Mouse (Mus musculus) hindbrain, embryonic 13.5 days (tissue): ENCODE results near the gene Cpeb3. TPM values are rescaled to one million over a fixed set of nuclear protein-coding genes. Genes with fewer than 3 reads are reported as not detected.

ENCODE experiments used
- ATAC-seq: fragments of 200-750 bp; cut with Nextera tagmentation; 2 replicates; pipeline ENCODE4 v1.8.0; 2017; ENCODE audit warnings: moderate TSS enrichment; ENCODE audit not compliant: low FRiP score
- H3K27ac ChIP-seq: fragments of 300-500 bp; sonication (generic); 2 replicates; pipeline ENCODE4 v1.5.1; 2015; ENCODE audit warnings: inconsistent platforms, mild to moderate bottlenecking, moderate library complexity
- H3K27me3 ChIP-seq: fragments of 300-500 bp; sonication (generic); 2 replicates; pipeline ENCODE4 v1.6.1; 2015; ENCODE audit warnings: mild to moderate bottlenecking, inconsistent platforms
- H3K36me3 ChIP-seq: fragments of 300-500 bp; sonication (generic); 2 replicates; pipeline ENCODE4 v1.6.1; 2015; ENCODE audit warnings: mild to moderate bottlenecking, inconsistent platforms
- H3K4me1 ChIP-seq: fragments of 300-500 bp; sonication (generic); replicated peaks from 2 replicates; pipeline ENCODE4 v1.6.1; 2015; ENCODE audit warnings: inconsistent platforms
- H3K4me2 ChIP-seq: fragments of 300-500 bp; sonication (generic); 2 replicates; pipeline ENCODE4 v1.6.1; 2015; ENCODE audit warnings: inconsistent platforms, mild to moderate bottlenecking, moderate library complexity
- H3K4me3 ChIP-seq: fragments of 300-500 bp; sonication (generic); 2 replicates; pipeline ENCODE4 v1.5.1; 2015; ENCODE audit warnings: mild to moderate bottlenecking, inconsistent platforms
- H3K9ac ChIP-seq: fragments of 300-500 bp; sonication (generic); 2 replicates; pipeline ENCODE4 v1.6.1; 2015; ENCODE audit warnings: mild to moderate bottlenecking, inconsistent platforms
- H3K9me3 ChIP-seq: fragments of 300-500 bp; sonication (generic); 2 replicates; pipeline ENCODE4 v1.6.1; 2016; ENCODE audit warnings: inconsistent platforms
- WGBS: fragments of 180-500 bp; shearing (Covaris S2); methylation state at CpG from one replicate; pipeline ENCODE4 v1.1.7; 2015; 5-methylcytosine and 5-hydroxymethylcytosine counted together
- polyA plus RNA-seq: library from polyadenylated mRNA; unstranded; fragments of >200 nt; fragmentation: Nextera tagmentation; extraction: Ambion mirVana; gene quantifications from 2 replicates; pipeline ENCODE4 v1.2.1, GENCODE M21; 2015

Cpeb3 gene
- polyA plus RNA-seq, 1 experiment from 2014 or later = 11.4 TPM

DNA sequence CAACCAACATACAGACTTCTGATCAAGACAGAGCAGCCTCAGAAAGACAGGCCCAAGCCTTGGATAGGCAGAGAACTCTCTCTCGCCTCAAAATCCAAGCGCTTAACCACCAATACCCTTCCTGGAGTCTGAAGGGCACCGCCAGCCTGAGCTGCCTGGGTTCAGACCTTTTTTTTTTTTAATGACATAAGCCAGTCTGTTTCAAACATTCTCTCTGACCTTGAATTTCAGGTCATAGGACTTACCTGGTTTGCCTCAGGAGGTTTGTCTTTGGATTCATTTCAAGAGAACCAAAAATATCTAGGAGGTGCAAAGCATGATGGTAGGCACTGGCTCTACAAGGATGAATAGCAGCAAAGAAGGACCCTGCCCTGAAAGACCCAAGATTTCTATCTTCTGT is 134.1 kb downstream of the Cpeb3 start:
- H3K4me1 ChIP-seq = 0 out of 2 replicates have a peak, but pooled peaks cover 3% of the 10 kb centered on the region
- H3K9ac ChIP-seq = no peak overlapping the region
- no peaks in the 10 kb centered on the region for H3K27me3 ChIP-seq
- no peak for ATAC-seq
- no peak overlapping the region for H3K4me2 ChIP-seq
- H3K4me3 ChIP-seq = no peak overlapping the region
- WGBS = 95% methylated on average over 3 of the region's 3 CpGs
- no peaks in the 10 kb centered on the region for H3K9me3 ChIP-seq
- H3K27ac ChIP-seq = no peak overlapping the region
- peaks cover 2% of the 10 kb centered on the region; the same call in 1 of the 2 replicates for H3K36me3 ChIP-seq

GRCm38 (mm10) chr19:37072871-37073629 is 135.4 kb downstream of the Cpeb3 start:
- Histone ChIP-seq H3K27me3 (no peaks in the 10 kb centered on the region), H3K4me2 (no peak overlapping the region), H3K4me1 (0 out of 2 replicates have a peak, but pooled peaks cover 3% of the 10 kb centered on the region), H3K9ac (no peak overlapping the region), H3K36me3 (peaks cover 2% of the 10 kb centered on the region; the same call in 1 of the 2 replicates), H3K4me3 (no peak overlapping the region), H3K9me3 (no peaks in the 10 kb centered on the region), H3K27ac (peak overlapping the region; percentile 30; the same call in 1 of the 2 replicates)
- WGBS = 58% methylated on average over 5 of the region's 5 CpGs
- no peak for ATAC-seq

DNA sequence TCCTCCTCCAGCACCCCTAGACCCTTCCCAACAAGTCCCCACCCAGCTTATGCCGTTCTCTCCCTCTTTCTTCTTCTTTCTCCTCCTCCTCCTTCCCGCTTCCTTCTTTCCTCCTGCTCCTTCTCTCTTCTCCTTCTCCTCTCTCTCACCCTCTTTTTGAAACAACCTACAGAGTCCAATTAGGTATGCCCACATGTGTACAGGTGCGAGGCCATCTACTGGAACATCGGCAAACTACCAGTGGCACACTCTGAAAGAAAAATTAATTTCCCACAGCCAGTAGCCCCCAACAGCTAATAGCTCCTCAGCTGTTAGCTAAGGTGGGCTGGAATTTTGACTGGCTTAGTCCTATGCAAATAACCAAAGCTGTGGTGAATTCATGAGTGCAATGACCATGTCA is 139.2 kb downstream of the Cpeb3 start:
- Histone ChIP-seq H3K27me3 (no peaks in the 10 kb centered on the region), H3K4me2 (no peak overlapping the region), H3K4me1 (0 out of 2 replicates have a peak, but pooled peaks cover 3% of the 10 kb centered on the region), H3K9ac (no peak overlapping the region), H3K9me3 (no peaks in the 10 kb centered on the region), H3K36me3 (no peaks in the 10 kb centered on the region), H3K4me3 (no peak overlapping the region), H3K27ac (no peak overlapping the region)
- ATAC-seq = no peak
- WGBS = 89% methylated on average over 4 of the region's 4 CpGs

DNA sequence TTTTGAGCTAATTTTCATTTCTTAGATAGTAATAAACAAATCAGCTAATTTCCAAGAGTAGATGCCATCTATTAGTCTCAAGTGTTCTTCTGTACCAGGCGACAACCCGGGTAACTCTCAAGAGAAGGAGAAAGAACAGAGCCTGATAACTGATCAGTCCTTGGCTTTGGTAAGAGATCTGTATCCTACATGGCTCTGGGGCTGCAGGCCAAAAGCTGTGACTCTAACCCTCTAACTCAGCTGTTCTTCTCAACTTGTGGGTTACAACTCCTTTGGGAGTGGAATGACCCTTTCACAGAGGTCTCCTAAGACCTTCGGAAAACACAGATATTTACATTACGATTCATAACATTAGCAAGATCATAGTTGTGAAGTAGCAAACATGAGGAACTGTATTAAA is 148.3 kb downstream of the Cpeb3 start:
- H3K9ac ChIP-seq = no peak overlapping the region
- no peak for ATAC-seq
- no peak overlapping the region for H3K4me2 ChIP-seq
- no peak overlapping the region for H3K4me3 ChIP-seq
- H3K4me1 ChIP-seq = no peaks in the 10 kb centered on the region
- no peaks in the 10 kb centered on the region for H3K36me3 ChIP-seq
- no peaks in the 10 kb centered on the region for H3K27me3 ChIP-seq
- H3K27ac ChIP-seq = no peak overlapping the region
- H3K9me3 ChIP-seq = no peaks in the 10 kb centered on the region
- WGBS = 94% methylated on average over 4 of the region's 4 CpGs

DNA sequence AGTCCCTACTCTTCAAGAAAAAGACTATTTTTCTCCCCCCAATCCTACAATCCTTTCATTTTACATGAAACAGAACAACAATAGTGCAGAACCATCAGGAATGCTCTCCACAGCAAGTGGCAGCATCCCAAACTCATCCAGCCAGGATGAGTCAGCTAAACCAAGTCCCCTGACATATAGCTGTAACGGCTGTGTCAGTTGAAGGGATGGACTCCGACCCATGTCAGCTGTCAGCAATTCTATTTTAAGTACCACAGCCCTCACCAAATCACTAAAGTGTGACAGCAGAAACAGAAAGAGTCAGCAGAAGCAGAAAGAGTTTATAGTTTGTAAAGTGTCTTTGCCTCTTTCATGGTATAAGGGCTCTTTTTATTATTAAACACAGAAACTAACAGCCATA is 148.8 kb downstream of the Cpeb3 start:
- 66% methylated on average over 2 of the region's 2 CpGs for WGBS
- ATAC-seq = no peak

DNA sequence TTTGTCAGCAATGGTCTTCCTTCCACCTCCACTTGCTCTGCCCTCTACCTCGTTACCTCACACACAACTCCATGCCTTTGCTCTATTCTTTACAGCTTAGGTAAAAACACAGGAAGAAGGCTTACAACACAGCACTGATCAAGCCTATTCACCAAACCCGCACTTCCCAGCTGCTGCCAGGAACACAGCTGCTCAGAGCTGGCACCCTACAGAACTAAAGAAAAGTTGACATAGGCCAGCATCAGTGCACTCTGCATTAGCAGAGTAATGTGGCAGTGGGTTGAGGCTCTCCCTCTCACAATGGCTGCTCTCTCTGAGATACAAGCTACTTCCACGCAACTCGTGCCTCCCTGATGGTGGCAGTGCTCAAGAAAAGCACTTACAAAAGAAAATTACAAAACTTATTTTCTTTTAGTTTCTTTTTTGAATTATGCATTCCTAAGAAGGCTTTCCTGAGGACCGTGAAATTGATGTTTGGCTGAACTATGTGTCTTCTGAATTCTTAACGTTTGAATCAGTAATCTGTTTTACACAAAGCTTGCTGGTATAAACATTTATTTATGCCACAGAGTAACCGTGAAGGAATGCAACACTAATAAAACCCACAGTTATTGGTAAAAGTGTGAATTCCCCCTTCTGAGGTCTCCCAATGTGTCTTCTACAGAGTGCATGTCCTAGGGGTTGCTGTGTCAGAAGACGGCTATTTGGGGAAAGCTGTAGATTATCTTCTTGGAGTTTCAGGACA is 151.1 kb downstream of the Cpeb3 start:
- ATAC-seq = no peak
- Histone ChIP-seq H3K4me2 (no peak overlapping the region), H3K4me3 (no peak overlapping the region), H3K9ac (no peak overlapping the region), H3K27me3 (no peaks in the 10 kb centered on the region), H3K9me3 (no peaks in the 10 kb centered on the region), H3K36me3 (no peaks in the 10 kb centered on the region), H3K27ac (no peak overlapping the region), H3K4me1 (no peaks in the 10 kb centered on the region)
- WGBS = 72% methylated on average over 8 of the region's 8 CpGs

More for the DNA sequence above, 148.8 kb downstream of the Cpeb3 start:
- Histone ChIP-seq H3K36me3 (no peaks in the 10 kb centered on the region), H3K4me1 (no peaks in the 10 kb centered on the region), H3K27ac (no peak overlapping the region), H3K9me3 (no peaks in the 10 kb centered on the region), H3K4me2 (no peak overlapping the region), H3K4me3 (no peak overlapping the region), H3K27me3 (no peaks in the 10 kb centered on the region), H3K9ac (no peak overlapping the region)

DNA sequence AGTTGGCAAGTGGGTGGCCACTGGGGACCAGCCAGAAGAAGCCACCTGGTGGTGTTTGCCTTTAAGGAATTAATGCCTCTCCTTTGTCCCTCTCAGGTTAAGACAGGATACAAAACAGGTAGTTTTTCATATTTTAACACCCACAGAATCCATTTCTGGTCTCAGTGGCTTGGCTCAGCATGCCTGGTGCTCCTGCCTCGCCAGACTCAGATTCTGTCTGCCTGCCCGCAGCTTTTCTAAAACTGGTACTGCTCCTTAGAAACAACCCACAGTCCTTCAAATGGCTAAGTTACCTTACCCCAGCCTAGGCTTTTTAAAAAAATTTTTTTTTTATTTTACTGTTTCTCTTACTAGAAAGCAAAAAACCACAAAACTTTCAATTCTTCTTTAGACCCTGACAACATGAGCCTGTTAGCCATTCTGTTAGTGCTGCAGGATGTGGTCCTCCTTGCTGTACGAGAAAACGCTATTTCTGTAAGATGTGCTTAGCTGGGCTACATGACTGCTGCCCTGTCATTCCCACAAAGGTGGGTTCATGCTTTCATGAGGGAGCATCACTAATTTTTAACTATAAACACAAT is 152.3 kb downstream of the Cpeb3 start:
- H3K9ac ChIP-seq = no peak overlapping the region
- ATAC-seq = no peak
- H3K27me3 ChIP-seq = no peaks in the 10 kb centered on the region
- no peak overlapping the region for H3K4me3 ChIP-seq
- H3K4me2 ChIP-seq = no peak overlapping the region
- no peaks in the 10 kb centered on the region for H3K4me1 ChIP-seq
- no peak overlapping the region for H3K27ac ChIP-seq
- H3K9me3 ChIP-seq = no peaks in the 10 kb centered on the region
- no peaks in the 10 kb centered on the region for H3K36me3 ChIP-seq
- 81% methylated on average over 4 of the region's 4 CpGs for WGBS

- no peaks in the 10 kb centered on the region for H3K36me3 ChIP-seq
- no peaks in the 10 kb centered on the region for H3K9me3 ChIP-seq
- H3K4me3 ChIP-seq = no peak overlapping the region
- 73% methylated on average over 4 of the region's 4 CpGs for WGBS
- no peak overlapping the region for H3K9ac ChIP-seq
- H3K27ac ChIP-seq = no peak overlapping the region
- H3K27me3 ChIP-seq = no peaks in the 10 kb centered on the region
- ATAC-seq = peak; percentile 36; the same call in 1 of the 2 replicates
- H3K4me2 ChIP-seq = no peak overlapping the region
- no peaks in the 10 kb centered on the region for H3K4me1 ChIP-seq
Observed at GRCm38 (mm10) chr19:37050643-37051345, 157.6 kb downstream of the Cpeb3 start.

DNA sequence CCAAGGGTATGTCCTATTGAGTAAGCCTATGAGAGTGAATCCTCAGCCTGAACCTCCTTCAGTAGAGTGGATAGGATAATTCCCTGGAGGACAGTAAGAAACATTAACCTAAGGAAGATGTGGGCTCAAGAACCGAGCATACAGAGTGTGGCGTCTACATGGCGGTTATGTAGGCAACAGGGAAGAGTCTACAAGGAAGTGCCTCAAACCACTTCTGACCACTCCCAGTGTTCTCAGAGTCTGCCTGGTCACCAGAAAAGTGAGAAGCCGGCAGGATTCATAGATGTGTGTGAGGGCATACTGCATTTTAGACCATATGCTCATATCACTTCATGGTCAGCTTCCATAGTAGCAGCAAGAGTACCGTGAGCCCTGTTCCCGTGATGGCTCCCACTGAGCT is 159.9 kb downstream of the Cpeb3 start:
- H3K27me3 ChIP-seq = no peaks in the 10 kb centered on the region
- no peak overlapping the region for H3K4me3 ChIP-seq
- no peak for ATAC-seq
- H3K4me1 ChIP-seq = no peaks in the 10 kb centered on the region
- H3K27ac ChIP-seq = no peak overlapping the region
- H3K9me3 ChIP-seq = no peaks in the 10 kb centered on the region
- WGBS = 92% methylated on average over 6 of the region's 6 CpGs
- no peak overlapping the region for H3K4me2 ChIP-seq
- peaks cover 3% of the 10 kb centered on the region; the same call in 1 of the 2 replicates for H3K36me3 ChIP-seq
- no peak overlapping the region for H3K9ac ChIP-seq

- Histone ChIP-seq H3K4me1 (no peaks in the 10 kb centered on the region; the same call in 1 of the 2 replicates), H3K36me3 (peaks cover 9% of the 10 kb centered on the region), H3K4me3 (no peak overlapping the region), H3K9ac (no peak overlapping the region), H3K27ac (no peak overlapping the region), H3K9me3 (no peaks in the 10 kb centered on the region), H3K4me2 (no peak overlapping the region), H3K27me3 (no peaks in the 10 kb centered on the region)
- no peak for ATAC-seq
- WGBS = 76% methylated on average over 10 of the region's 10 CpGs
Observed at GRCm38 (mm10) chr19:37044431-37044830, 164.0 kb downstream of the Cpeb3 start.

DNA sequence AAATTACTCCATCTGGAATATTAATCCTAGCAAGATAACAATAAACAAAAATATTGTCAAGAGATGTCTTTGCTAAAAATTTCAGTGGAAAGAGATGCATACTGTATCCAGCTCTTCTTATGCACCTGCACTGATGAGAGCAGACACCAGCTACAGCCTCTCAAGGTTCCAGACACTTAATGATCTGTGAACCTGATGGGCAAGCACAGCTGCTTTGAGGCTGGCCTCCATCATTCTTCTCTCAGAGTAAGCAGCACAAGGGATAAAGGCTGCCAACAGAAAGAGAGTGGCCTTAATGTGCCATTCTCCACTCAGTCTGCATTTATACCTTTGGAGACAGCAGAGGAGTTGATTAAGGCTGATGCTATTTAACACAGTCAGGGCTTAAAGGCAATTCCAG is 167.5 kb downstream of the Cpeb3 start:
- H3K9ac ChIP-seq = no peak overlapping the region
- ATAC-seq = no peak
- H3K9me3 ChIP-seq = no peaks in the 10 kb centered on the region
- H3K36me3 ChIP-seq = peaks cover 17% of the 10 kb centered on the region
- H3K4me2 ChIP-seq = no peak overlapping the region
- no peaks in the 10 kb centered on the region; the same call in 1 of the 2 replicates for H3K4me1 ChIP-seq
- no peaks in the 10 kb centered on the region for H3K27me3 ChIP-seq
- no peak overlapping the region for H3K27ac ChIP-seq
- H3K4me3 ChIP-seq = no peak overlapping the region

- Histone ChIP-seq H3K9me3 (no peaks in the 10 kb centered on the region), H3K36me3 (peaks cover 5% of the 10 kb centered on the region; the same call in 1 of the 2 replicates), H3K27me3 (no peaks in the 10 kb centered on the region), H3K4me1 (no peaks in the 10 kb centered on the region), H3K4me3 (no peak overlapping the region), H3K9ac (no peak overlapping the region), H3K4me2 (no peak overlapping the region), H3K27ac (no peak overlapping the region)
- 89% methylated on average over 2 of the region's 2 CpGs for whole genome bisulfite sequencing
- ATAC-seq = no peak
Observed at GRCm38 (mm10) chr19:37032364-37032763, 176.0 kb downstream of the Cpeb3 start.
